In genomic region chr10:67058297-67058696, GRCm38 (mm10) we compare ENCODE assay signal across 9 mouse cellular contexts. TPM values are rescaled to one million over a fixed set of nuclear protein-coding genes. Genes with fewer than 3 reads are reported as not detected.
A peak's percentile ranks its signal among the peaks of the same experiment; 100 is the strongest.
DNase-seq lines count a peak whose midpoint lies in the region; ATAC-seq and TF ChIP-seq lines count a peak whose summit lies in the region.
"Had no signal": no experiment of that assay in that cellular context is flagged by ENCODE, and none has a peak within 500 bp of the region (broad histone marks: within the 10 kb centered on the region; RNA-seq: fewer than 3 reads in every experiment).

No protein-coding gene starts in this region.

- H3K9me3 ChIP-seq in kidney, embryonic 14.5 days (ENCODE audit: control insufficient read depth, low read length): no peaks in the 10 kb centered on the region
- H3K9me3 ChIP-seq in neural tube, embryonic 15.5 days (replicated peaks): no peaks in the 10 kb centered on the region

- H3K9ac ChIP-seq in kidney, embryonic 14.5 days (ENCODE audit: low read depth, low read length): no peak overlapping the region
- H3K9ac ChIP-seq in neural tube, embryonic 15.5 days (replicated peaks): no peak overlapping the region

- H3K4me2 ChIP-seq in kidney, embryonic 14.5 days (replicated peaks; ENCODE audit: low read depth, low read length): no peak overlapping the region
- no peak overlapping the region; the same call in 1 of the 2 replicates for H3K4me2 ChIP-seq in neural tube, embryonic 15.5 days

- DNase-seq in kidney, adult 18-20 months: peak; percentile 70
- peak; percentile 93 for DNase-seq in brain, adult 2 months (ENCODE audit: low read depth, low spot score)
- peak; percentile 50 for DNase-seq in heart, postnatal 25 days (ENCODE audit: low spot score)
- DNase-seq in thymus, postnatal 10 days (ENCODE audit: low spot score in 2 of 2): no peak
- DNase-seq in liver: no peak

- no peak for TF ChIP-seq POLR2A in cortical plate, adult 2 months (IDR thresholded peaks at IDR 0.05; ENCODE audit: extremely low read depth, insufficient read depth, low read length)

- intact Hi-C loops in heart, postnatal 25 days (cut with DNase I): loop anchor here (5.0 kb wide), 2 partner anchors 39 to 146 kb away; partner anchors contain the start of genes Jmjd1c and Reep3

- 71% methylated on average over 7 of the region's 7 CpGs for WGBS in kidney, embryonic 14.5 days
- 57% methylated on average over 7 of the region's 7 CpGs for WGBS in neural tube, embryonic 15.5 days

- no peak for ATAC-seq in kidney, embryonic 14.5 days (ENCODE audit: low FRiP score, low TSS enrichment)
- ATAC-seq in neural tube, embryonic 15.5 days (ENCODE audit: low FRiP score): peak; percentile 23
- ATAC-seq: Patski had no signal

- no peak overlapping the region for H3K27ac ChIP-seq in kidney, embryonic 14.5 days (ENCODE audit: low read depth, low read length)
- H3K27ac ChIP-seq in cortical plate, adult 2 months (ENCODE audit: insufficient read depth, low read length): peak overlapping the region; percentile 55; the same call in 1 of the 2 replicates
- H3K27ac ChIP-seq in neural tube, embryonic 15.5 days (replicated peaks): peak overlapping the region; percentile 70

- no peak for TF ChIP-seq CTCF in cortical plate, adult 2 months (IDR thresholded peaks at IDR 0.05; ENCODE audit: extremely low read depth, insufficient read depth, low read length)

- H3K4me1 ChIP-seq in kidney, embryonic 14.5 days (ENCODE audit: control insufficient read depth, insufficient read depth, low read length): peaks cover 30% of the 10 kb centered on the region
- H3K4me1 ChIP-seq in cortical plate, adult 2 months (ENCODE audit: control insufficient read depth, insufficient read depth, low read length): peaks cover 8% of the 10 kb centered on the region
- H3K4me1 ChIP-seq in neural tube, embryonic 15.5 days: peaks cover 47% of the 10 kb centered on the region

- no peak overlapping the region for H3K4me3 ChIP-seq in kidney, embryonic 14.5 days (ENCODE audit: low read length)
- no peak overlapping the region for H3K4me3 ChIP-seq in cortical plate, adult 2 months (ENCODE audit: insufficient read depth, low read length)
- no peak overlapping the region for H3K4me3 ChIP-seq in neural tube, embryonic 15.5 days (replicated peaks)

- H3K36me3 ChIP-seq in kidney, embryonic 14.5 days (ENCODE audit: control insufficient read depth, insufficient read depth, low read length): no peaks in the 10 kb centered on the region
- H3K36me3 ChIP-seq in neural tube, embryonic 15.5 days: no peaks in the 10 kb centered on the region

- H3K27me3 ChIP-seq in kidney, embryonic 14.5 days (ENCODE audit: control insufficient read depth, insufficient read depth, low read length): no peaks in the 10 kb centered on the region
- H3K27me3 ChIP-seq in neural tube, embryonic 15.5 days (replicated peaks): no peaks in the 10 kb centered on the region
- H3K27me3 ChIP-seq: Patski had no signal

RNA-seq across cellular contexts. Expression of gene Jmjd1c, which starts 37.6 kb away (rescaled TPM):
- polyA plus RNA-seq in kidney, embryonic 14.5 days (2014; fragmentation: Nextera tagmentation; extraction: Ambion mirVana): 51.1 and 54.9 TPM in 2 replicates
- polyA plus RNA-seq in cortical plate, adult 2 months (2012; rRNA removed): 31.8 and 32.4 TPM in 2 replicates
- total RNA-seq in heart, postnatal 25 days (2021): 10 to 100 TPM; 38.5 to 40.9 TPM
- polyA plus RNA-seq in neural tube, embryonic 15.5 days (2015; fragmentation: Nextera tagmentation; extraction: Ambion mirVana): 43.8 and 50.7 TPM in 2 replicates

RNA-seq across cellular contexts. Expression of gene Reep3, which starts 38.4 kb away (rescaled TPM):
- 43.5 and 50.6 TPM in 2 replicates for polyA plus RNA-seq in kidney, embryonic 14.5 days (2014; fragmentation: Nextera tagmentation; extraction: Ambion mirVana)
- polyA plus RNA-seq in cortical plate, adult 2 months (2012; rRNA removed): 23.5 and 26.4 TPM in 2 replicates
- 10 to 100 TPM; 21.4 to 22.9 TPM for total RNA-seq in heart, postnatal 25 days (2021)
- 34.5 and 35.9 TPM in 2 replicates for polyA plus RNA-seq in neural tube, embryonic 15.5 days (2015; fragmentation: Nextera tagmentation; extraction: Ambion mirVana)

Comparison
In these comparisons a context has a peak if more than half of its experiments do, and no peak if none do; other contexts are left out.
1. DNase-seq: peak in kidney, adult 18-20 months (single experiment), brain, adult 2 months (single experiment) and heart, postnatal 25 days (single experiment); none in thymus, postnatal 10 days (0 of 2) and liver (single experiment).